Mouse (Mus musculus) WW6 (cell line): ENCODE measurements at regions not wholly inside any gene's neighbourhood (a gene's known extent, or its start where the extent isn't known, plus 50 kb on each side); places are given as distances from the start of the nearest gene placed in this dataset.

Experiments
- DNase-seq: peaks from one replicate; pipeline ENCODE4 v3.0.0-alpha.2; 2013; ENCODE audit warnings: low read depth, low spot score

- DNase-seq, result no peak
Observed at GRCm38 (mm10) chr11:113091901-113092568, 310.0 kb downstream of the Sox9 start.

DNA sequence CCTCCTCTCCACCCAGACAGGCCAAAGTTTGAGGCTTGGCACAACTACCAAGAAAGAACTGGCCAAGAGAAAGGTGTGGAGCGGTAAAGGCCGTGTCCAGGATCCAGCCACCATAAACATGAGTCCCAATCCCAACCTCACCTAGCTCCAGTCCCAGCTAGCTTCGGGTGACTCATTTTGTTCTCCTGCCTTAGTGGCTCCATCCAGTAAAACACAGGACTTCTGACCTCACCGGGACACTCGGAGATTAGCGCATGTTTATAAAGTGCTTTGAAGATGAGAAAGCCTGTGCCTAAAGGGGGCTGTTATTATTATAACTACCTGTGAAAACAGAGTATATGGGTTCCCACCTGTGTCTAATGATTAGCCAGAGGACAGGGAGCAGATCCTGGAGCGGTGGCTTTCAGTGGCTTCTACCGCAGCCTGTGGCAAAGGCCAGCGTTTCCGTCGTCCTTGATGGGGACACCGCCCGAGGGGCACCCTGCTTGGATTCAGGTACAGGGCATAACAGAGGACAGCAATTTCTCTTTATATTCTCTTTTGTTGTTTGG is 311.9 kb downstream of the Sox9 start:
- no peak for DNase-seq

DNA sequence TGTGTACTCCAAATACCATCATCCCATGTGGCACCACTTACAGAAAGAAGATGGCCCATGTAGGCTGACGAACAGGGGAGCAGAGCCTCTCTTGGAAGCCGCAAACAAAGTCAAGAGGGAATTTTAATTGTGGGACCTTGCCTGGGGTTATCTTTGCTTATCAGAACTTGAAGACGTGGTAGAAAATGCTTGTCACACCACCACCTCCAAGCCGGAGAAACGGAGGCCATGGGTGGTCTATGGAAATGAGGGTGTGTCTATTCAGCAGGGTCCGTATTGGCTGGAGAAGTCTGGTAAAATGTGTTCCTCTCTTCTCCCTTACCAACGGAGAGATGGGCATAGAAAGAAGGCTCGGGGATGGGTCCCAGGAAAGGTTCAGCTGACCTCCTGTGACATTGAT is 313.6 kb downstream of the Sox9 start:
- no peak for DNase-seq

DNA sequence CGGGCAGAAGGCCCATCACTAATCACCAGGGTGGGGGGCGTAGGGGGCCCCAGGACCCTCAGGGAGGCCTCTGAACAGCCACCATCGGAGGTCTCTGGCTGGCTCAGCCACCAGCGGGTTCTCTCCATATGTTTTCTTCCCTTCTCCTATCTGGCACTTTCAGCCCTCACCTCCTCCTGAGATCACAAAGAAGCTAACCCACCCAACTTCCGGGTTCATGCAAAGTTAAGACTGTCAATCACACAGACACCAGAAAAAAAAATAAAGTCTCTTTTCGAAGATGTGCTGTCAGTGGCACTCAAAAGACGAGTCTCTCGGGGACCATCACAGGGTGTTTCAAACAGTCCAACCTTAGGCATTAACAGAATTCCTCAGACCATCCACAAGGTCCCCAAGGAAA is 314.2 kb downstream of the Sox9 start:
- no peak for DNase-seq

DNA sequence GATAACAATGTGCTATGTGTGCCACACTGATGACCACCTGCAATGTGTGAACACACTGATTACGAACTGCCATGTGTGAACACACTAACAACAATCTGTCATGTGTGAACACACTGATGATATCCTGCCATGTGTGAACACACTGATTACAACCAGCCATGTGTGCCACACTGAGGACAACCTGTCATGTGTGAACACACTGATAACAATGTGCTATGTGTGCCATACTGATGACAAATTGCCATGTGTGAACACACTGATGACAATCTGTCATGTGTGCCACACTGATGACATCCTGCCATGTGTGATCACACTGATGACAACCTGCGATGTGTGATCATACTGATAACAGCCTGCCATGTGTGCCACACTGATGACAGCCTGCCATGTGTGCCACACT is 316.3 kb downstream of the Sox9 start:
- no peak for DNase-seq

DNA sequence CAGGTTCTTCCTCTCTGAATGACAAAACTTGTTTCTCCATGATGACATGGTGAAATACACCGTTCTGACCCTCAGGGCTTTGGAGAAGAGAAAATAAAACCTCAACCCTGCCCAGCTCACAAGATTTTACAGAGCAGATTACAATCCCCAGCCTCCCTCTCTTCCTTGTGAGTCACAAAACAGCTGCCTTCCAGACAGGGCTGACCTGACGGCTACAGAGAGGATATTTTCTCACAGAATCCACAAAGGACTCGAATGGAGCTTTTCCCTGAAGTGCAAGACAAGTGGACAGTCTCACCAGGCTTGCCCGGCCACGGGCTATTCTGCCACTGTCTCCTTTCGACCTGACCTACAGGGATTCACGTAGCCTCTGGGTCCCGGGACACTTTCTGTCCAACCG is 318.8 kb downstream of the Sox9 start:
- no peak for DNase-seq

DNA sequence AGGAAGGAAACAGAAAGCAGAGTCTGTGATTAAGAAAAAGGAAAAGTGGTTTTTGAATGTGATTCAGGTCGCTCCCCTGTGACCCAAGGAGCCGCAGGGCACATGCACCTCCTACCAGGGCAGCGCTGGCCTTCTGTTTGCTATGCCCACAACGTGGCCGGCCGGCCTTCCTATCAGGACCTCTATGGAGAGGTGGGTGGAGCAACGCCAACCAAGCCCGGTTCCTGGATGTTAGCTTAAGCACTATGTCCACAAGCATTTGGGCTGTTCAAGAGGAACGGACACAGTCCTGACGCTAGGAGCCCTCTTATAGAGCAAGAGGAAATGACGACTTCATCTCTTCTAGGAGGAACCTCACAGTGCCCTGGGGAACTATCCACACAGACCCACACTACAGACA is 319.5 kb downstream of the Sox9 start:
- no peak for DNase-seq

- no peak for DNase-seq
Observed at GRCm38 (mm10) chr11:113103161-113103845, 321.3 kb downstream of the Sox9 start.

- no peak for DNase-seq
Observed at GRCm38 (mm10) chr11:113105371-113105770, 323.3 kb downstream of the Sox9 start.

DNA sequence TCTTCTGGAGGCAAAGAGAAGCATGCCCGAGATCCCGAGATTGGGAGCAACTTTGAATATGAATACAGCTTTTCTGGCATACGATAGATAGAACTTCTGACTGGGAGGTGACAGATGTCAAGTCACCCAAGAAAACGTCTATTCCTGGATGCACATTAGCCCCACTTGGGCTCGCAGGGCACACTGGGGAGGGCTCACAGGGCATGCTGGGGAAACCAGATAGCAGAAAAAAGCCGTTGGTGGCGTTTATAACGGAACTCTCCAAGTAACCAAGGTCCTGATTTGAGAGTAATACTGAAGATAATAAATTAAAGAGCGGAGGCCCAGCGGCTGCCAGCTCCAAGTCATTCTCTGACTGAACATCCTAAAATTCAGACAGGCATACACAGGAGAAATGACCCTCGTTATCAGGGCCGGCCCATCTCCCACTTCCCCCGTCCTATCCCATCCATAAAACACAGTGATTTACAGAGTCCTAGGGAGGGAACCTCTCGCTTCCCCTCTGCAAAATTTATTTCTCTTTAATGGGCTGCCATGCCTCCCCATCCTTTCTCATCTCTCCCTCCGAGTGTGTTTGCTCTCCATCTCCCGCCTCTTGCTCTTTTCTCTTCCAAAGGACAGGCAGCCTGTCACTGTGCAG is 325.3 kb downstream of the Sox9 start:
- DNase-seq, result no peak

- no peak for DNase-seq
Observed at GRCm38 (mm10) chr11:113107966-113108699, 326.1 kb downstream of the Sox9 start.

DNA sequence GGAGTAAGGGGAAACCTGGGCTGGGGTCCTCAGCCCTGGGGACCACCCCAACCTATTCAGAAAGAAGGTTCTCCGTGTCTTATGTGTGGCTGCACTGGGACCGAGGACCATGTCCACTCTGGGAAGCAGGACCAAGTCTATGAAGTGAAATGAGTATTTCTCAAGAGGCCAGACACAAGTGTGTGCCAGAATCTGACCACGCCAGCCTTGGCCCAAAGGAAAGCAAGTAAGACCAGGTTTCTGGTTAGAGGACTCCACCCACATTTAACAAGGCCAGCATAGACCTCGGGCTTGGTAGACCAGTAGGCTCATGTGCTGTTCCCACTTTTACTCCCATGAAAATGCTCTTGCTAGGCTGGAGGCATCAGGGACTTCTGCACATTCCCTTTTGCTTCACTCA is 327.1 kb downstream of the Sox9 start:
- no peak for DNase-seq

- DNase-seq, result no peak
Observed at GRCm38 (mm10) chr11:113113220-113113817, 331.3 kb downstream of the Sox9 start.

- DNase-seq, result no peak
Observed at GRCm38 (mm10) chr11:113117179-113117898, 335.3 kb downstream of the Sox9 start.

GRCm38 (mm10) chr11:113120570-113120969 is 338.5 kb downstream of the Sox9 start:
- DNase-seq, result no peak

GRCm38 (mm10) chr11:113121307-113121706 is 339.3 kb downstream of the Sox9 start:
- DNase-seq, result no peak

- no peak for DNase-seq
Observed at GRCm38 (mm10) chr11:113122137-113122536, 340.1 kb downstream of the Sox9 start.

DNA sequence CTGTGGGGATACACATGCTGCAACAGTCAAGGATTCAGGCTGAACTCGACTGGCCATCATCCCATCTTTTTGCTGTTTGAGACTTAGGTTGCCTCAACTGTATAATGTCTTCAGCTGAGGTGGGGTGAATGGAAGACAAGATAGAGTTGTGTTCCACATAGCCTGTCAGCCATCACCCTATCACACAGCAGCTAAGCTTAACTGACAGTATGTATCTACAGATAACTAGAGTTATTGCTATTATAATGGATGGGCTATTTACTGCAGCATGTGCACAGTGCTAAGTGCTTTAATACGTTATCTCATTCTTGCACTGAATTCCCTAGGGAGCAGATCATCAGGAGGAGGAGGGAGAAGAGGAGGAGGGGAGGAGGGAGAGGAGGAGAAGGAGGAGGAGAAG is 340.9 kb downstream of the Sox9 start:
- no peak for DNase-seq

DNA sequence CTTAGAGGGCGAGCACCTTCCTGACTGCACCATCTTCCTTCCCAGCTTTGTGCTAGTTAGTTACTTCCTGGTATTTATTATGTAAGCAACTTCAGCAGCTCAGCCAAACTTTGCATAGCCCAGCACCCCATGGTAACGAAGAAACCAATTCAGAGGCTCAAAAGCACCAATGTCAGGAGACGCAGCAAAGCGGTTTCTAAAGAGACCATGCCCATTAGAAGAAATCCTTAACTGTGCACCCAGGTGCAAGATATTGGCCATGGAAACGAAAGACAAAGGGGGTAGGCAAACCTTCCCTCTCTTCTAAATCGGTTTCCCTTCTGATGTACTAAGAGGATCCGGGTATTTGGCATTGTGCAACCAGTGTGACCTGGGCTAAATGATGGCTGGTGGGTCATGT is 343.8 kb downstream of the Sox9 start:
- DNase-seq, result no peak

DNA sequence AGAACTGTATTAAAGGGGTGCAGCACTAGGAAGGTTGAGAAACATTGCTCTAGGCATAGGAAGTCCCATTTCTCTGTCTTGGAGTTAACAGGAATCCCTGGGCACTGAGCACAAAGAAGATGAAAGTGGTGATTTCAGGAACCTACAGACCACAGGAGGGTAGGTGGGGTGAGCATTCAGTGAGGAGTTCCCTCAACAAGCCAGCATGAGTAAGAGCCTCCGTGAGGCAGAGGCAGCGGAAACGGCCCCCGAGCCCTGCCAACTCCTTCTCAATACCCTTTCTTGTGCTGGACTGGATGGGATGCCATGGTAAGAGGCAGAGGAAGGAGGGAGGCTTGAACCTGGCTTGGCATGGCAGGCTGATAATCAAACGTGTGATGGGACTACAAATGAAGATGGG is 347.2 kb downstream of the Sox9 start:
- DNase-seq, result no peak

DNA sequence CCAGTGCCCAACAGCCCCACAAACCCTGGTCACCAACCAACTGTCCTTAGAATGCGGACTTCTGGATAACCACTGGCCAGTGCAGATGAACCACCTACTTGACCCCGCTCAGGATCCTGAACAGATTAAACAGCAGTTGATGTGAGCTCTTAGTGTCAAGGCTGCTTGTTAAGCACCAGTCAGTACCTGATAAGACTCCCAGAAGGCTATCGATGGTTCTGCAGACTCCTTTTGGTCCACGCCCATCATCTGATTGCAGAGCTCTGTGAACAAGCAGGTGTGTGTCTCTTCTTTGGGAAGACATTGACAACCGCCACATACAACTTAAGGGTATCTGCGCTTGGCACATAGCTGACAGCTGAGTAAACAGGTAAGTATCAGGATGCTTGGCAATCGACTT is 348.0 kb downstream of the Sox9 start:
- no peak for DNase-seq
